Mouse (Mus musculus): Measurements from ENCODE around the gene D930020B18Rik. TPM values are rescaled to one million over a fixed set of nuclear protein-coding genes. Genes with fewer than 3 reads are reported as not detected.

The D930020B18Rik gene
- polyA plus RNA-seq, 1 experiment from 2014 or later: 0.44 TPM

GRCm38 (mm10) chr10:121739548-121740505 is 98.4 kb downstream of the D930020B18Rik start, which contains the start of gene BC048403:
Gene BC048403, plus strand, starts transcription at chr10:121739937.
- whole genome bisulfite sequencing: under 1% methylated on average over 65 of the region's 68 CpGs
- Histone ChIP-seq H3K4me1 (ENCODE audit: control insufficient read depth, insufficient read depth, low read length) (peaks cover 6% of the 10 kb centered on the region), H3K36me3 (ENCODE audit: control insufficient read depth, insufficient read depth, low read length) (no peaks in the 10 kb centered on the region), H3K4me2 (ENCODE audit: low read length) (peak within 1 kb of the TSS; percentile 97), H3K27me3 (ENCODE audit: control insufficient read depth, insufficient read depth, low read depth, low read length) (no peaks in the 10 kb centered on the region), H3K27ac (ENCODE audit: low read length) (peak within 1 kb of the TSS; percentile 74), H3K4me3 (ENCODE audit: low read depth, low read length) (peak within 1 kb of the TSS; percentile 84), H3K9me3 (replicated peaks; ENCODE audit: control insufficient read depth, low read length, poor library complexity, severe bottlenecking) (no peaks in the 10 kb centered on the region), H3K9ac (ENCODE audit: low read depth, low read length) (peak within 1 kb of the TSS; percentile 70)
- peak; percentile 93 for ATAC-seq

GRCm38 (mm10) chr10:121742336-121742735 is 100.9 kb downstream of the D930020B18Rik start:
- H3K36me3 ChIP-seq (ENCODE audit: control insufficient read depth, insufficient read depth, low read length): peaks cover 11% of the 10 kb centered on the region
- 50% methylated on average over 4 of the region's 4 CpGs for WGBS
- ATAC-seq: no peak
- no peak overlapping the region for H3K4me3 ChIP-seq (ENCODE audit: low read depth, low read length)
- no peak overlapping the region for H3K27ac ChIP-seq (ENCODE audit: low read length)
- no peak overlapping the region for H3K4me2 ChIP-seq (ENCODE audit: low read length)
- H3K27me3 ChIP-seq (ENCODE audit: control insufficient read depth, insufficient read depth, low read depth, low read length): no peaks in the 10 kb centered on the region
- H3K4me1 ChIP-seq (ENCODE audit: control insufficient read depth, insufficient read depth, low read length): peaks cover 6% of the 10 kb centered on the region
- no peaks in the 10 kb centered on the region for H3K9me3 ChIP-seq (replicated peaks; ENCODE audit: control insufficient read depth, low read length, poor library complexity, severe bottlenecking)
- H3K9ac ChIP-seq (ENCODE audit: low read depth, low read length): no peak overlapping the region

Small RNAs within 50 kb of the gene (microRNA-seq; reads per million reads assigned to microRNA genes)
- gene Gm24330: not detected

Other genes with a start within 250 kb of the D930020B18Rik start
- gene Rassf3, start 165.2 kb upstream of the D930020B18Rik start, polyA plus RNA-seq (2015; fragmentation: Nextera tagmentation; extraction: Ambion mirVana): 4.2 and 4.6 TPM in 2 replicates
- gene Tbk1, start 54.8 kb upstream of the D930020B18Rik start, polyA plus RNA-seq (2015; fragmentation: Nextera tagmentation; extraction: Ambion mirVana): 31.1 and 35.9 TPM in 2 replicates
- gene Xpot, start 15.3 kb upstream of the D930020B18Rik start, polyA plus RNA-seq (2015; fragmentation: Nextera tagmentation; extraction: Ambion mirVana): 30.7 and 32.0 TPM in 2 replicates
- gene BC048403, start 98.3 kb downstream of the D930020B18Rik start, polyA plus RNA-seq (2015; fragmentation: Nextera tagmentation; extraction: Ambion mirVana): 2.3 and 2.4 TPM in 2 replicates